Mouse (Mus musculus) embryonic fibroblast, embryonic 13.5 days (primary cell): ENCODE data around the gene Prss45.

Source experiments
- CTCF ChIP-seq: IDR thresholded peaks from 2 replicates; pipeline ENCODE4 v1.5.1; 2011; ENCODE audit warnings: mild to moderate bottlenecking, control low read depth, low read length, moderate library complexity, borderline replicate concordance; ENCODE audit not compliant: insufficient read depth
- POLR2A ChIP-seq: IDR thresholded peaks from 2 replicates; pipeline ENCODE4 v1.6.1; 2011; ENCODE audit warnings: low read depth, mild to moderate bottlenecking, control low read depth, low read length, moderate library complexity

DNA sequence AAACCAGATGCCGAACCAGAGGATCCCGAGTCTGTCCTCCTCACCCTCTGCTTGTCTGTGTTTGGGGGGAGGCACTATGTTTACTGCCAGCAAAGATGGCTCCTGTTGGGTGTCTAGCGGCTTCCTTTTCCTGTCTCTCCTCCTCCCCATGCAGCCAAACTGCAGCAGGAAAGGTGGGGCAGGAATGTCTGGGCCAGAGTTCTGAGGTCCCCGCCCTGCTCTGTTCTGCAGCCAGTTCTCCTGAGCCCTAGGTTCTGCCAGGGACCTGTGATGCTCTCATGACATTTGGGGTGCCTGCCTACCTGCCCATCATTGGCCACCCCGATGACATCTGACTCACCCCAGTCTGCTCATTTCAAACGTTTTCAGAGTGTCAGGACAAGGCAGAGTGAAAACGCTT lies 47.6 kb downstream of the Prss45 start:
- TF ChIP-seq CTCF (no peak), POLR2A (no peak)
